Mouse (Mus musculus) right cerebral cortex, adult 2 months (tissue): ENCODE data around the gene Trio.

ENCODE experiments used
- DNase-seq, 2 experiments: peaks; one replicate each; pipeline ENCODE4 v3.0.0; 2021 to 2022; ENCODE audit warnings: low spot score in 2 of 2

Gene Trio

DNA sequence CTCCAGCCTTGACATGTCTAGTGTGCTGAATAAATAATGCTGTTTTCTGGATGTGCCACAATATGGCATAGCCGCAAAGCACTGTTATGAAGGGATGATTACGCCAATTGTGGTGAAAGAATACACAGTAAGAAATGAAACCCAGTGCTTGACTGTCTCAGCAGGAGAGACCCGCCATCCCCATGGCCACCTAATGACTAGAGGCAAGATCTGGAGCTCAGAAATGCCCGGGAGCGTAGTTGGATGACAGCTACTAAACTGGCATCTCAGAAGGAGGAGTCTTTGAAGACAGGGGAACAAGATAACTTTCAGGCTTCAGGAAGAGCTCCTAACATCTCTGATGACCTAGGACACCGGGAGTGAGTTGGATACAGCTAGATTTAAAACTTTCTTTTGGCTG lies 12.0 kb upstream of the Trio start:
- no peak for DNase-seq

DNA sequence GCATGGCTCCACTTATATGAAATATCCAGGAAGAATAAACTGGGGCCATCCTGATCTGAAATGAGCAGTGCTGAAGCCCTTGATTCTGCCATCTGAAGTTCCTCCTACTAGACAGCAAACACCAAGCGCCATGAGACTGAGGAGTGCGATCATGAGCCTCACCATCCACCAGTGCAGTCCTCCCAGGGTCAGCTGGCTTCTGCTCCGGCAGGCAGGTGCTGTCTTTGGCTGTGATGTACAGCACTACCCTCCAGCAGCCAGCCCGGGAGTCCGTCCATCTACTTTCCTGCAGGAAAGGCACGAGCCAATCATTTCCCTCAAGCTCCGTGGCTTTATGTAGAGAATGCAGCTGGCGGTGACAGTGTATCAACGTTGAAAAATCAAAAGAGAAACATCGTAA lies 10.0 kb upstream of the Trio start:
- DNase-seq = no peak

DNA sequence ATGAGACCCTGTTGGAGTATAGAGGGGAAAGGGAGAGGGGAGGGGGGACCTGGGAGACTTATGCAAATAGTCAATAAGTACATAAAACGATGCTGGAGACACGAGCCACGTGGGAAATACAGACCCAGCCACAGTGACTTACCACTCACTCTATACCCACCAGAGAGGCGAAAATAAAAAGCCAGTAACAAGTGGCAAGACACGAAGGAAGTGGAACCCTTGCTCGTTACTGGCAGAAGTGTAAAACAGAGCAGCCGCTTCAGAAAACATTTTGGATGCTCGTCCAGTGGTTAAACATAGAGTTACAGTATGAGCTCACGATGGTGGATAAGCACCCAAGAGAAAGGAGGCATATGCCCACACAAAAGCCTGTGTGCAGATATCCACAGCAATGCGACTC lies 9.0 kb upstream of the Trio start:
- no peak for DNase-seq

DNA sequence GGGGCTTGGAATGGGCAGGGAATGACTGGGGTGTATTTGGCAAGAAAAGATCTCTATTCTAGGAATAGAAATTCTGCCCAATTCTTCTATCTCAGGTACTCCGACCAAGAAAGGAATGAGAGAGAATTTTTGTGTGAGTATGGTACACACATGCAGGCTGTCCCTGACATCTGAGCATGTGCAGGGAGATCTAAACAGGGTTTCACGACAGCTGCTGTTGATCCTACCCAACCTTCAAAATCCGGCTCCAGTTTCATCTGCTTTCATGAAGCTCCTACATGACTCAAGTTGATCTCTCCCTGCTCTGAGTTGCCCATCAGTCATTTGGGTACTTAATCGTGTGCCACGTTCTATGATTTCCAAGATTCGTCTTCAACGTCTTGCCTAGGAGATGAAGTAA lies 3.7 kb upstream of the Trio start:
- no peak for DNase-seq

DNA sequence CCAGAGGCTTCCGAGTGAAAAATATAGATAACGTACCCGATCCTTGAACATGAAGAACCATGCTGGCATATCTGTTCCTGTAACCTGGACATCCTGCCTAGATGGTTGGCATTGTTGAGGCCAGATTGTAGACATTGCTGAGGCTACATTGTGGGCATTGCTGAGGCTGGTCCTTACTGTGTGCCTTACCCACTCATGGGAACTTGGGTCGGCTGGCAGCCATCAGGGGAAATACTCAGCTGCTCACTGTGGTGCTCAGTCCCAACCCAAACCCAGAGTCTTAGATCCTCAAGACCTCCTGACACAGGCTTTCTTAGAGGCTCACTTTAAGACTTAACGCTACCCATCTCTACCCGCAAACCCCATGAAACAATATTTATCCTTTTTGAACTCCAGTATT lies 2.9 kb upstream of the Trio start:
- DNase-seq = no peak

DNA sequence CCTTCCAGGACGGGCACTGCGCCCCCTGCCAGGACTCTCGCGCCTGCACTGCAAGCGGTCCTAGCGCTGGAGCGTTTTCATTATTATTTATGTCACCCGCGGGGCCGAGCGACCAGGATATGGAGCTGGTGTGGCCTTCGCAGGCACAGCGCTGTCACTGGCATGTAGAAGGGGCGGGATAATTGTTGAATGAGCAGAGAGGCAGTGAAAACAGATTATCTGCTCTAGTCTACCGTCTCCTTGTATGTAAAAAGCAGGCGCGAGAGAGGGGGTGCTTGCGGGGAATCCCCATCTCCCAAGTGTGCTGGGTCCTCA lies 476 bp upstream of the Trio start:
- DNase-seq = no peak

DNA sequence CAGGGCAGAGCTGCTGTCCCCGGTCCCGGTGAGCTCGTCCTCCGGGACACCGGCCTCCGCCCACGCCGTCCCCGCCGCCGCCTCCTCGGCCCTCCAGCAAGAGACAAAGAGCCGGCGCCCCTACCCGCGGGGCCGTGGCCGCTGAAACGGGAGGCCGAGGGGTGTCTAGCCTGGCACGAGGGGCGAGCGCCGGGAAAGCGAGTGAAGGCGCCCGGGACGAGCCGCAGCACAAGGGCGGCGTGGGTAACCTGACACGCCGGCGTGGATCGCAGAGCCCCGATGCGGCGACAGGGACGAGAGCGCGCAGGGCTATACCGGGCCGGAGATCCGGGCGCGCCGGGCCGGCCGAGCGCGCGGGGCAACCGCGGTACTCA lies 696 bp downstream of the Trio start:
- no peak for DNase-seq

DNA sequence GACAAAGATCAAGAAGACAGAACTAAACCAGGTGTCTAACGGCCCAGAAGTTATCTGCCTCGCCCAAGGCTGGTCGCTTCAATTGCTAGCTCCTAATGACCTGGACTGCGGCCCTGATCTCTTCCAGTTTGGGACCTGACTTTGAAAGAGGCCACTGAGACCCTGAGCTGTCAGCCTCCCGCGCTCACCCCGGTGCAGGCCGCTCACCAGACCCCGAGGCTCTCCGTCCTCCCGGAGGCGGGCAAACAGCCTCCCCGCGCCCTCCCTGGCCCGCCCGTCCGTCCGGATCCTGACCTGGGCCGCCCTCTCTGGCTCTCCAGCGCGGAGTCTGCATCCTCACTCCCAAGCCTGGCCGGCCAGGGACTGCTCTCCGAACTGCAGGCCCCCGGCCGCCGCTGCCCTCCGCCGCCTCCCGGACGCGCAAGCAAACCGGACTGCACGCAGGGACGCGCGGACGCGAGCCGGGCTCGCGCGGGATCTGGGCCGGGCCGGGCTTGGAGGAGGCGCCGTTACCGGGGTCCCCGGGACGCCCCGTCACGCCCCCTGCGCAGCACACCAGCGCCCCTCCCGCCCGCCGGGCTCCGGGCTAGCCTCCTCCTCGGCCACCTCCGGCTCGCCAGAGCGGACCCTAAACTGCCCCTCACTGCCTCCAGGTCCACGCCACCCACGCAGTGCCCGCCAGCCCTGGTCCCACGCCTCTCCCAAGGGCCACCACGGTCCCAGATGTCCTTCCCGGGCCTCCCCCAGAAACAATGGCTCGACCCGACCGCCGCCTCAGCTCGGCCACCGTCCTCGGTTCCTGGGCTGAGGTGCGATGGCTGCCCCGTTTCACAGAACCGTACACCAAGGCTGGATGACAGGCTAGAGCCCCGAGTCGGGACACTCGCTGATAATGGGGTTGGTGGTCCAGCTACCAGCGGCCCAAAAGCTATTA lies 1.4 kb downstream of the Trio start:
- DNase-seq = peak; percentile 44 to 58

DNA sequence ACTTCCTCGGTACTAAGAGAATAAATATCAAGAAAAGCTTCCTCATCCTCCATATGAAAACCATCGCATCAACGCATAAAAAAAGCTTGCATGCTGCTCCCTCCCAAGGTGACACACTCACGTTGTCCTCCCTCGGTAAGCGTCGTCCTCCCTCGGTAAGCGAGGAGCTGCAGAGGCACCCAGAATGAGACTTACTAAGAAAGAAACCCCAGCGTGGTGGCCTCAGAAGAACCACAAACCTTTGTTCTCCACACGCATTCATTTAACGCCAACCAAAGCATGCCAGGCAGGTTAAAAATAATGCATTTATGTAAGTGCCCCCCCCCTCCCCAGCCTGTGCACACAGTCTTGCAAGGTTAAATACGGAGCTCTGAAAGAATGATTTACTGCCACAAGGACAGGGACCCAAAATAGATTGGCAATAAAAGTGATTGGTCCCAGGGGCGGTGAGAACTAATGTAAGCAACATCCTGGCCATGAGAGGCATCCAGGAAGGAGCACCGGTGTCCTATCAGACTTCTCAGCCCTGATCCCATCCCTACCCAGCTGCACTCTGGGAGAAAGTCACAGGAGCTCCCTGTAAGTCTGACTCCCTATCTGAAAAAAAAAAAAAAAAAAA lies 3.9 kb downstream of the Trio start:
- no peak for DNase-seq

DNA sequence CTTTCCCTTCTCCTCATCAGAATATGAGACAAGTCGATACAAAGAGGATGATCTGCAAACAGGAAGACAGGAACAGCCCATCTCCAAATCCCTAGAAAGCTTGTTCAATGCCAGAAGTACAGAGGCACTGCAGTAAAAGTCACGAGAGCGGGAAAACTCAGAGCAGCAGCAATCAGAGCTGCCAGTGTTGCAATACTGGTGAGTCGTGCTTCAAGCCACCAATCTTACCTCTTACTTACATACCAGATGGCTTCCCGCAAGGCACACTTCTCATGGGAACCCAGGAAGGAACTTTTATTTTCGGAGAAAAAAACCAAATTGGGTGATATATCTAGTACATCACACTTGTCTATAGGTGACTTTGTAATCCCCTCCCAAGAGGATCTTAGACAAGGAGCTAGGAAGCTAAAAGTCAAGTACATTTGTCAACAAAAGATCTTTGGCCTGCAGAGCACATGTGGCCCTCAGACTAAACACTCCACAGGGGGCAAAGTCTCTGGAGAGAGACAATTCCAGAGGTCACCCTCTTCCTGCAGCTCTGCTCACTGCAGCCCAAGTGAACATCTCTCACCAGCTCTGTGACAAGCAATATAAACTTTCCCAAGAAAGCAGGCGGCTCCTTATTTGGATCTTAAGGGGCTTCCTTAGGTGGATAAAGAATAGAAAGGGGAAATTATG lies 6.1 kb downstream of the Trio start:
- DNase-seq = no peak

DNA sequence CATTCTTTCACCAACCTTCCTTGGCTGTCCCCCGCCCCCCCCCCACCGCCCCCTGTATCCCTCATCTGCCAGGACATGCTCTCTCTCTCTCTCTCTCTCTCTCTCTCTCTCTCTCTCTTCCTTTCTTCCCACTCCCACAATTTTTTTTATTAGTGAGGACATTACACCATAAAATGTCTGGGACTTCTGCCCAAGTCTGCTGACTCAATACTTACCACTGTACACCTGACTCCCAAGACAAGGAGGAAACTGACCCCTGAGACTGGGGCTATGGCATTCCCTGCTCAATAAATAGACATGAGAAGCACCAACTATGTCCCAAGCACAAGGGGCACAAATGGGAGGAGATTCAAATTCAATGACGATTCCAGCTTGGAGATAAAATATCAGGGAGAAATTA lies 18.1 kb downstream of the Trio start:
- DNase-seq = no peak

DNA sequence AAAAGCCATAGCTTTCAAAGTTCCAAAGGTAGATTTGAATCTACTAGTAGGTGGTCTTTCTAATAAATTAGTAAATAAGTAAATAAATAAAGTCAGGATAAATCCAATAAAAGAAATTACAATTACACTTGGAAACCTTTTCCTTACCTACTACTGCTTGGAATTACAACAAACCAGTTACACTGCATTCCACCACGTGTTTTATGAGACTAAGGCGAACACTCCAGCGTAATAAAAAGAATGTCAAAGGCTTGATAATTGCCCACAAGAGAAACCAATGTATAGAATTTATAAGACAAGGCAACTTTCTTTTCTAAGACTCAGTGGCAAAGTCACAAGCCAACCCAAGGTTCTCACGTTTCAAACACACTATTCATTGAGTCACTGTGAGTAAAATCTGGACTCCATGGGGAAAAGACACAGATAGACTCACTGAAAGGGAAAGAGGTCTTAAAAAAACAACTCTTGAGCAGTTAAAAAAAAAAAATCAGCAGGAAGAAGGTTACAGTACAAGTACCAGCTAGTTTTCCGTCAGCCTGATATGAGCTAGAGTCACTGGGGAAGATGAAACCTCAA lies 21.4 kb downstream of the Trio start:
- no peak for DNase-seq

DNA sequence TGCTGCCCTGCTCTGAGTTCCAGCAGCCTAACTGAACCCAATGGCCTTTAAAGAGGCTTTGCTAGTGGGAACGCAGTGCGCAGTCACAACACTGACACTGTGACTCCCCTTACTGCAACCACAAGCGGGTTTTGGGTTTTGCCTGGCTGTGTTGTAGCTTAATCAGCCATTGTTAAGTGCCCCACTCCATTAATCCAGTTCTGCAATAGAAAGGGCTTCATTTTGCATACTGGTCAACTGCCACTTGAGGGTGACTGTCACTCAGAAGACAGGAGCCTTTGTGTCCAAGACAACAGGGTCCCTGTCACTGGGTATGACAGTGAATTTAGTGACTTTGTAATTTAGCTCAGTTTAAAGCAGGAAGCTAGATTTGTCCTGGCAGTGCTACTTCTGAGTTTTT lies 23.1 kb downstream of the Trio start:
- no peak for DNase-seq

DNA sequence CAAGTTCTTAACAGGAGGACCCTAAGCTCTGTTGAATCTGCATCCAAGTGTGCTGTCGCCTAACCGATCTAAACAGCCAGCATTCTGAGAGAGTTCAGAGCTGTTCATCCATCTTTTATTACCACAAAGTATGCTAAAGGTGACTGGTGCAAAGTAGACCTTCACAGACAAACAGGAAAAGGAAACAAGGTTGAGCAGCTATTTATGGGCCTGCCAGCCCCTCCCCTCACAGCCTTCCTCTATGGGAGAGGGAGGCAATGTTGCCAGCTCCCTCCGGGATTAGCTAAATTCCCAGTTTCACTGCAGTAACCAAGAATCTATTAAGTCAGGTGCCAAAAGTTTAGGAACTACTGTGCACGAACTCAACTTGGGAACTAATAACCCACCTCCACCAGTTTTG lies 24.3 kb downstream of the Trio start:
- DNase-seq = no peak

DNA sequence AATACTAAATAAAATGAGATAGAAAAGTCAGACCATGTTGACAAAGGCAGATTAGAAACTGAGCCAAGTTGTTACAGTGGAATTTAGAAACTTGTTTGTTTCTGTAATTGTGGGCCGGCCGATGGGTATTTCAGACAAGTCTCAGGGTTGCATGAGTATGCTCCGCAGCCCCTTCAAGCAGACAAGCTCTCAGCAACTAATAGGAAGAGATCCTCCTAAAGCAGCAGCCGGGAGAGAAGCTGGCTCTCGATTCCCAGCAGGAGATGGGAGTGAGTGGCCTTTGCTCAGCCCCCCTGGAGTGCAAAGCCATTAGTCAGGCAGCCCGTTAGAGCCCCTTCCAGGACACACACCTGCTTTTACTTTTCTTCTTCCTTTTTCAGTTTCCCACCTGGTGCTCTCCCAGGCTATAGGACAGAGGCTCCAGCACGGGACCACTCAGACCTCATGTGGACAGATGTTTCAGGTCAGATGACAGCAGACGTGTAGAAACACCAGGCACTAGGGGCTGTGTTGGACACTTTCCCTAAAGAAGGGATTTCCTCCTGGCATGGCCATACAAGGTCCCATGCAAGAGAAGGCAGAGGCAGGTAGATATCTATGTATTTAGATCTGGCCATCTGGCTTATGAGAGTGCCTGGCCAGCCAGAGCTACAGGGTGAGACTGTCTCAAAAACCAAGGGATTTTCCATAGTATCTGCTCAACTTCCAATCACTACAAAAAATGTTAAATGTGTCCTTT lies 26.9 kb downstream of the Trio start:
- no peak for DNase-seq

DNA sequence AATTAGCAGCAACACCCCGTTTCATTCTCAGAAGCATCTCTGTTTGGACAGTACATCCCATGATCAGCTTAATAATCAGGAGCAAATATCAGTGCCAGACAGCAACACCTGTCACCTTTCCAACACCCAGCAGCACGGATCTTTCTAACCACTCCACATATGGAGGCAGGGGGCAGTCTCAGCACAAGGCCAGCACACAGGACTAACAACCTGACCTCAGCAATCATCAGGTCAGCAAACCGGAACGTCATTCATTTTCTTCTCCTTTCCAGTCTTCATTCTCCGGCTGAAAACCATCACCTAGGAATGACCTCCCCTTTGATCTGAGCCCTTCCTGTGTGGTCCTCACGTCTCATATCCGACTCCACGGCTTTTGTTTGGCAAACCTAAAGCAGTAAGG lies 27.7 kb downstream of the Trio start:
- no peak for DNase-seq

DNA sequence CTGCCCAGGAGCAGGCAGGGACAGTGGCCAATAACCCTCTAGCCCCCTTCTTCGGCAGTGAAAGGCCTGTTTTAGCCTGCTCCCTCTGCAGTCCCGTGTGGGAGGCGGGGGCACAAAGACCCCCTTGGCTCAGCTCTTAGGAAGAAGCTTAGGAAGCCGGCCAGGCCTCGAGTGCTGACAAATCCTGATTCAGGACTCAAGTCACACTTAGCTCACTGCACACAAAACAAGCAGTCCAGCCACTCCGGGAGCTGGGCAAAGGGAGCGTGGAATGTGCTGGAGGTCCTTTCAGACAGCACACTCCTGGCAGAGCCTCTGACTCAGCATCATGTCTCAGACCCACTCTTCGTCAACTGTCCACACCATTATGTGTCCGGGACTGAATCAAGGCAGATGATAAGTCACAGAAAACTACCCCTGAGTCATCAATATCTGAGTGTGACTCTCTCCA lies 28.2 kb downstream of the Trio start:
- DNase-seq = peak; percentile 49 to 51

DNA sequence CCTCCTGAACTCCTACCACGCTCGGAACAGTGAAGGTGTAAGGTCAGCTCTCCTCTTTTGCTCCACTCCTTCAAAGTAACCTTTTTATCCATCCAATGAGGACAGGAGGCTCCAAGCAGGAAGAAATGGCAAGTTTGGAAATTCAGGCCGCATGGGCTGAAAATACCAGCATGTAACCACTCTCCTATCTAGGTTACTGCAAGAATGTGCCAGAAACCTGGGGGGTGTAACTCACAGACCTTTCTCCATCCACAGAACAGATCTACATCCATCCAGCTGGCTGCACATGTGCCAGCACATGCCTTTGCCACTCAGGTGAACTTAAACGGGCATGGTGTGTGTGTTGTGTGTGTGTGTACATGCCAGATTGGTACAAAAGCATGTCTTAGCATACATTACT lies 28.9 kb downstream of the Trio start:
- DNase-seq = no peak

DNA sequence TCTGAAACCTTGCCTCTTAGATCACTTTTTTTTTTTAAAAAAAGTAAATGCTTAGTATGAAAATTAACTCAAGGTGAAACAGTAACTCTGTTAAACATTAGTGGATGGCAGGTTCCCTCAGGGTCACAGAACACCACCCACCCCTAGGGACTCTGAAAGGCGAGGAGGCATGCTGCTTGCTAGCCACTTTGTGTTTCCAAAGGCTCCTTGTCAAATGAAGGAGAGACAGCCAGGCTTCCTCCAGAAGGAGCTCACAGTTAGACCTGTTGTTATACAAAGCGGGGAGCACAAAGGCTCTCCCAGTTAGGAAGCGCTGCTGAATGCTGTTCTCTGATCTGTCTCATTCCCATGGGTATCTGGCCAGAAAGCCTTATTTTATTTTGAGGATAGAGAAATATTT lies 30.2 kb downstream of the Trio start:
- DNase-seq = no peak

DNA sequence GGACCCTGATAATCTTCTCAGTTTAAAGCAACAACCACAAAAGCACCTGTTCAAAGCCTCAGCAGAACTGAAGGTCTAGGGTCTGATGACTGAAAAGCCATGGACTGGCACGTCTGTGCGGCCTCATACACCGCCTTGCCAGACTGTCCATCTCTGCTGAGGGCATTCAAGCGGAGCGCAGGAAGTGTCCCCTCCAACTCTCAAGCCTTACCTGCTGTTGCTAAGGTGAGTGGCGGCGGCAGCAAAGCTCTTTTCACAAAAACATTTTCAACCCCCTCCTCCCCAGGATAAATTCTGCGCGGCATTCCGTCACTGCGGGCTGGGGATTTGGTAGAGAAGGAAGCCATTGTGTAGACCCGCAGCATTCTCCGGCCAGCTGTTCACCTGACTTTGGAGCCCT lies 30.8 kb downstream of the Trio start:
- DNase-seq = no peak

DNA sequence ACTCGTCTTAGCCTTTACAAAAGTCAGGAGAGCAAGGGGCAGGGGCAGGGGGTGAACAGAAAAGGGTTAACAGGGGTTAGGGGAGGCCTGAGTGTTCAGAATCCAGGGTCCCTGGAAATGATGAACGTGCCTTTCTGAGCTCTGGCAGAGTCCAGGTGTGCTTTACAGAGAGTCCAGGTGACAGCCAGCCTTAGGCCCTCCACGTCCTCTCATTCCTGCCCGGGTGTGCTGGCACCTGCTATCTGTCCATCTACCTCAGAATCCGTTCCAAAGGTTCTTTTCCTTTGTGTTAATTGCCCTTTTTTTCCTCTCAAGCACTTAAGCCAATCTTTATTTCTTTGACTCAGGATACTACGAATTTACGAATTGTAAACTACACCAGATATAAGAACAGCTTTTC lies 32.1 kb downstream of the Trio start:
- no peak for DNase-seq

DNA sequence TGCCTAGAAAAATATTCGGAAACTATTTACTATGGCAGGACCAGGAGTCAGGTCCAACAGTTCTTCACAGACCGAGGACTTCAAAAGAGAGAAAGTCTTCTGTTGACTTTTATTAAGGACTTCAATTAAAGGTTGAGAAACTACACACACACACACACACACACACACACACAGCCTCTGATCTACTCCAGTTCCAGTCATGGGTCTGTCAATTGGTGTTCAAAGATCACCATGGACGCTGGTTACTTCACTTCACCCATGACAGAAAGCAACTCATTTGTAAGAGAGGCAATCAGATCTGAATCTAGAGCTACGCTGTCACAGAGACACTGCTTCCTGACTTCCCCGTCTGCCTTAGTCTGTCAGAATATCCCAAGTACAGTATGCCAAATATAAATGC lies 33.1 kb downstream of the Trio start:
- DNase-seq = no peak
